Comparison of ENCODE assay signal across 10 mouse cellular contexts in genomic region chr6:72486307-72486706, GRCm38 (mm10). TPM values are rescaled to one million over a fixed set of nuclear protein-coding genes. Genes with fewer than 3 reads are reported as not detected.
"Had no signal": no experiment of that assay in that cellular context is flagged by ENCODE, and none has a peak within 500 bp of the region (broad histone marks: within the 10 kb centered on the region; RNA-seq: fewer than 3 reads in every experiment).

No protein-coding gene starts in this region.

- ATAC-seq: liver, embryonic 12.5 days; midbrain, embryonic 16.5 days had no signal

- DNase-seq: kidney, adult 11 months; kidney, postnatal 10 days; kidney, postnatal 4 days; lung, postnatal 14 days; thymus, postnatal 4 days had no signal

RNA-seq across cellular contexts. Expression of gene Sh2d6, which starts 35.2 kb away (rescaled TPM):
- polyA plus RNA-seq: kidney, embryonic 14.5 days; liver, embryonic 12.5 days; liver, embryonic 16.5 days; lung, embryonic 15.5 days had no signal
